Mouse (Mus musculus) heart, embryonic 16.5 days (tissue): ENCODE measurements around the gene Sfr1. TPM values are rescaled to one million over a fixed set of nuclear protein-coding genes. Genes with fewer than 3 reads are reported as not detected.

Experiments
- ATAC-seq: fragments of 200-750 bp; cut with Nextera tagmentation; replicated peaks from 2 replicates; pipeline ENCODE4 v1.8.0; 2017; ENCODE audit warnings: moderate number of reproducible peaks; ENCODE audit not compliant: insufficient read depth, low FRiP score; ENCODE audit errors: extremely low read depth
- H3K27ac ChIP-seq: fragments of 300-500 bp; sonication (generic); 2 replicates; pipeline ENCODE4 v1.5.1; 2014; ENCODE audit warnings: mild to moderate bottlenecking, low read length, control low read depth, moderate library complexity
- H3K27me3 ChIP-seq: fragments of 300-500 bp; sonication (generic); 2 replicates; pipeline ENCODE4 v1.6.1; 2014; ENCODE audit warnings: low read length, mixed read lengths; ENCODE audit not compliant: control insufficient read depth, insufficient read depth
- H3K36me3 ChIP-seq: fragments of 300-500 bp; sonication (generic); 2 replicates; pipeline ENCODE4 v1.6.1; 2014; ENCODE audit not compliant: control insufficient read depth, insufficient read depth
- H3K4me1 ChIP-seq: fragments of 300-500 bp; sonication (generic); 2 replicates; pipeline ENCODE4 v1.6.1; 2014; ENCODE audit warnings: low read length, mixed read lengths; ENCODE audit not compliant: control insufficient read depth, insufficient read depth
- H3K4me2 ChIP-seq: fragments of 300-500 bp; sonication (generic); 2 replicates; pipeline ENCODE4 v1.6.1; 2014; ENCODE audit warnings: low read depth, mild to moderate bottlenecking, control low read depth, low read length
- H3K4me3 ChIP-seq: fragments of 300-500 bp; sonication (generic); 2 replicates; pipeline ENCODE4 v1.5.1; 2014; ENCODE audit warnings: mild to moderate bottlenecking, control low read depth, low read length
- H3K9ac ChIP-seq: fragments of 300-500 bp; sonication (generic); 2 replicates; pipeline ENCODE4 v1.6.1; 2014; ENCODE audit warnings: low read length, control low read depth
- H3K9me3 ChIP-seq: fragments of 300-500 bp; sonication (generic); replicated peaks from 2 replicates; pipeline ENCODE4 v1.6.1; 2016; ENCODE audit warnings: low read length; ENCODE audit not compliant: control insufficient read depth
- WGBS: fragments of 180-500 bp; shearing (Covaris S2); extraction: QIAGEN DNeasy Blood & Tissue Kit; methylation state at CpG from one replicate; pipeline ENCODE4 v1.1.7; 2014; 5-methylcytosine and 5-hydroxymethylcytosine counted together
- polyA plus RNA-seq: library from polyadenylated mRNA; unstranded; fragments of >200 nt; fragmentation: Nextera tagmentation; extraction: Ambion mirVana; gene quantifications from 2 replicates; pipeline ENCODE4 v1.2.1, GENCODE M21; 2015

Gene Sfr1
- polyA plus RNA-seq, 1 experiment from 2014 or later, result 227 TPM

GRCm38 (mm10) chr19:47705080-47705771 lies 26.3 kb upstream of the Sfr1 start:
- no peaks in the 10 kb centered on the region for H3K27me3 ChIP-seq
- no peak overlapping the region for H3K9ac ChIP-seq
- peaks cover 2% of the 10 kb centered on the region; the same call in 1 of the 2 replicates for H3K9me3 ChIP-seq
- no peaks in the 10 kb centered on the region for H3K4me1 ChIP-seq
- 69% methylated on average over 13 of the region's 13 CpGs for WGBS
- no peak overlapping the region for H3K4me3 ChIP-seq
- H3K36me3 ChIP-seq, result no peaks in the 10 kb centered on the region
- no peak for ATAC-seq
- no peak overlapping the region for H3K4me2 ChIP-seq
- no peak overlapping the region for H3K27ac ChIP-seq

GRCm38 (mm10) chr19:47705772-47706309 lies 25.6 kb upstream of the Sfr1 start:
- H3K27me3 ChIP-seq, result no peaks in the 10 kb centered on the region
- no peak overlapping the region for H3K4me2 ChIP-seq
- peaks cover 2% of the 10 kb centered on the region; the same call in 1 of the 2 replicates for H3K9me3 ChIP-seq
- no peak overlapping the region for H3K27ac ChIP-seq
- WGBS, result 87% methylated on average over 8 of the region's 8 CpGs
- no peak overlapping the region for H3K4me3 ChIP-seq
- H3K36me3 ChIP-seq, result no peaks in the 10 kb centered on the region
- no peak overlapping the region for H3K9ac ChIP-seq
- no peaks in the 10 kb centered on the region for H3K4me1 ChIP-seq
- no peak for ATAC-seq

- no peak for ATAC-seq
- no peak overlapping the region for H3K4me2 ChIP-seq
- H3K4me1 ChIP-seq, result no peaks in the 10 kb centered on the region
- no peak overlapping the region for H3K4me3 ChIP-seq
- no peaks in the 10 kb centered on the region for H3K36me3 ChIP-seq
- H3K9me3 ChIP-seq, result no peaks in the 10 kb centered on the region
- no peaks in the 10 kb centered on the region for H3K27me3 ChIP-seq
- 79% methylated on average over 4 of the region's 4 CpGs for WGBS
- no peak overlapping the region for H3K9ac ChIP-seq
- H3K27ac ChIP-seq, result no peak overlapping the region
Measured at GRCm38 (mm10) chr19:47710376-47710775, 21.1 kb upstream of the Sfr1 start.

GRCm38 (mm10) chr19:47713457-47713856 lies 18.0 kb upstream of the Sfr1 start:
- Histone ChIP-seq H3K27ac (no peak overlapping the region), H3K27me3 (no peaks in the 10 kb centered on the region), H3K4me2 (no peak overlapping the region), H3K36me3 (no peaks in the 10 kb centered on the region), H3K9ac (no peak overlapping the region), H3K9me3 (peaks cover 3% of the 10 kb centered on the region), H3K4me1 (no peaks in the 10 kb centered on the region), H3K4me3 (no peak overlapping the region)
- no peak for ATAC-seq
- 67% methylated on average over 9 of the region's 9 CpGs for WGBS

GRCm38 (mm10) chr19:47716144-47716543 lies 15.3 kb upstream of the Sfr1 start:
- Histone ChIP-seq H3K9me3 (peaks cover 3% of the 10 kb centered on the region), H3K9ac (no peak overlapping the region), H3K27me3 (no peaks in the 10 kb centered on the region), H3K4me1 (no peaks in the 10 kb centered on the region), H3K36me3 (no peaks in the 10 kb centered on the region), H3K27ac (no peak overlapping the region), H3K4me2 (no peak overlapping the region), H3K4me3 (no peak overlapping the region)
- ATAC-seq, result no peak
- 69% methylated on average over 2 of the region's 2 CpGs for WGBS

GRCm38 (mm10) chr19:47719147-47719546 lies 12.3 kb upstream of the Sfr1 start:
- Histone ChIP-seq H3K36me3 (no peaks in the 10 kb centered on the region), H3K9me3 (peaks cover 3% of the 10 kb centered on the region), H3K4me2 (no peak overlapping the region), H3K27me3 (no peaks in the 10 kb centered on the region), H3K9ac (no peak overlapping the region), H3K4me3 (no peak overlapping the region), H3K4me1 (no peaks in the 10 kb centered on the region; the same call in 1 of the 2 replicates), H3K27ac (no peak overlapping the region)
- 84% methylated on average over 3 of the region's 3 CpGs for WGBS
- no peak for ATAC-seq

GRCm38 (mm10) chr19:47722471-47722870 lies 9.0 kb upstream of the Sfr1 start:
- no peak for ATAC-seq
- Histone ChIP-seq H3K4me1 (peaks cover 3% of the 10 kb centered on the region; the same call in 1 of the 2 replicates), H3K9me3 (no peaks in the 10 kb centered on the region), H3K27me3 (no peaks in the 10 kb centered on the region), H3K9ac (no peak overlapping the region), H3K4me3 (no peak overlapping the region), H3K27ac (no peak overlapping the region), H3K4me2 (no peak overlapping the region), H3K36me3 (no peaks in the 10 kb centered on the region)
- 15% methylated on average over 6 of the region's 6 CpGs for WGBS

- Histone ChIP-seq H3K4me1 (peaks cover 4% of the 10 kb centered on the region), H3K4me3 (no peak overlapping the region), H3K36me3 (no peaks in the 10 kb centered on the region), H3K4me2 (no peak overlapping the region), H3K27ac (no peak overlapping the region), H3K9ac (no peak overlapping the region), H3K27me3 (no peaks in the 10 kb centered on the region), H3K9me3 (no peaks in the 10 kb centered on the region)
- ATAC-seq, result peak; percentile 60; the same call in 1 of the 2 replicates
- WGBS, result 63% methylated on average over 4 of the region's 4 CpGs
Measured at GRCm38 (mm10) chr19:47724903-47725302, 6.6 kb upstream of the Sfr1 start.

- Histone ChIP-seq H3K9ac (no peak overlapping the region), H3K4me3 (no peak overlapping the region), H3K4me1 (peaks cover 9% of the 10 kb centered on the region), H3K4me2 (no peak overlapping the region), H3K36me3 (no peaks in the 10 kb centered on the region), H3K27ac (no peak overlapping the region), H3K27me3 (no peaks in the 10 kb centered on the region), H3K9me3 (no peaks in the 10 kb centered on the region)
- WGBS, result 62% methylated on average over 7 of the region's 7 CpGs
- ATAC-seq, result no peak
Measured at GRCm38 (mm10) chr19:47725643-47726140, 5.8 kb upstream of the Sfr1 start.
